Mouse (Mus musculus) midbrain, postnatal 0 days (tissue): ENCODE results near the gene Trappc3. TPM values are rescaled to one million over a fixed set of nuclear protein-coding genes. Genes with fewer than 3 reads are reported as not detected.

Experiments
- ATAC-seq: fragments of 200-750 bp; cut with Nextera tagmentation; 2 replicates; pipeline ENCODE4 v1.8.0; 2017; ENCODE audit warnings: moderate number of reproducible peaks, mild to moderate bottlenecking, moderate TSS enrichment, moderate library complexity; ENCODE audit not compliant: low FRiP score
- DNase-seq: peaks from one replicate; pipeline ENCODE4 v3.0.0-alpha.2; 2015; ENCODE audit warnings: low spot score
- H3K27ac ChIP-seq: fragments of 300-500 bp; sonication (generic); 2 replicates; pipeline ENCODE4 v1.5.1; 2014; ENCODE audit warnings: low read depth, mild to moderate bottlenecking, low read length, mixed read lengths
- H3K27me3 ChIP-seq: fragments of 300-500 bp; sonication (generic); 2 replicates; pipeline ENCODE4 v1.6.1; 2014; ENCODE audit warnings: low read length, control low read depth, mixed read lengths; ENCODE audit not compliant: insufficient read depth
- H3K36me3 ChIP-seq: fragments of 300-500 bp; sonication (generic); 2 replicates; pipeline ENCODE4 v1.6.1; 2014; ENCODE audit warnings: low read length, control low read depth, mixed read lengths; ENCODE audit not compliant: insufficient read depth
- H3K4me1 ChIP-seq: fragments of 300-500 bp; sonication (generic); 2 replicates; pipeline ENCODE4 v1.6.1; 2014; ENCODE audit warnings: mild to moderate bottlenecking, control low read depth, antibody characterized with exemption, low read length, mixed read lengths; ENCODE audit not compliant: insufficient read depth
- H3K4me2 ChIP-seq: fragments of 300-500 bp; sonication (generic); 2 replicates; pipeline ENCODE4 v1.6.1; 2014; ENCODE audit warnings: low read depth, mild to moderate bottlenecking, low read length, mixed read lengths; ENCODE audit not compliant: poor library complexity, severe bottlenecking
- H3K4me3 ChIP-seq: fragments of 300-500 bp; sonication (generic); 2 replicates; pipeline ENCODE4 v1.5.1; 2014; ENCODE audit warnings: low read depth, mild to moderate bottlenecking, low read length, moderate library complexity
- H3K9ac ChIP-seq: fragments of 300-500 bp; sonication (generic); replicated peaks from 2 replicates; pipeline ENCODE4 v1.6.1; 2014; ENCODE audit warnings: mild to moderate bottlenecking, low read length, moderate library complexity, mixed read lengths; ENCODE audit not compliant: poor library complexity, severe bottlenecking
- H3K9me3 ChIP-seq: fragments of 300-500 bp; sonication (generic); 2 replicates; pipeline ENCODE4 v1.6.1; 2016; ENCODE audit warnings: low read length, control low read depth
- CTCF ChIP-seq: IDR thresholded peaks from 2 replicates; pipeline ENCODE4 v1.5.1; 2016; ENCODE audit warnings: antibody characterized with exemption, mild to moderate bottlenecking
- WGBS: fragments of 180-500 bp; shearing (Covaris S2); extraction: QIAGEN DNeasy Blood & Tissue Kit; methylation state at CpG from one replicate; pipeline ENCODE4 v1.1.7; 2014; 5-methylcytosine and 5-hydroxymethylcytosine counted together
- polyA plus RNA-seq: library from polyadenylated mRNA; unstranded; fragments of >200 nt; fragmentation: Nextera tagmentation; extraction: Ambion mirVana; gene quantifications from 2 replicates; pipeline ENCODE4 v1.2.1, GENCODE M21; 2015
- total RNA-seq: library from RNA; depleted of rRNA; stranded (reverse); fragments of >200 nt; gene quantifications from 2 replicates; pipeline ENCODE4 v1.2.3, GENCODE M21; 2014

The Trappc3 gene
- total and polyA plus RNA-seq, 2 experiments from 2014 or later, result 121 to 186 TPM

DNA sequence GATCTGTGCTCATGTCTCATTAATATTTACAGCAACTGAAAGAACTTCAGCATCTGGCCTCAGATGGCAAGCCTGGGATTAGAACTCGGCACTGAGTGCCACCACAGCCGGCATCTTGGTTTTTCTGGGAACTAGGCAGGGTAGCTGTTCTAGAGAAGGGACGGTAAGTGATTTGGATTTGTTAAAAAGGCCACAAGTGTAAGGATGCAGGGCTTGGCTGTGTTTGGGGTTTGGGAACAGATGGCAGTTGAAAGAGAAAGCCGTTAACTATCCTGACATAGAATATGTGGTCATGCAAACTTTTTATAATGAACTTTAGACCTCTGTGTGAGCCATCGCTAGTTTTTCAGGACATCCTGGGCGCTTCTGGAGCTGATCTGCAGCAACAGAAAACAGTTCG, 450 bp upstream of the Trappc3 start:
- no peak for TF ChIP-seq CTCF
- WGBS, result 50% methylated on average over 7 of the region's 7 CpGs
- H3K9ac ChIP-seq, result no peak overlapping the region
- H3K27ac ChIP-seq, result no peak overlapping the region; the same call in 1 of the 2 replicates
- H3K4me1 ChIP-seq, result peaks cover 8% of the 10 kb centered on the region
- no peaks in the 10 kb centered on the region for H3K27me3 ChIP-seq
- H3K4me3 ChIP-seq, result no peak overlapping the region
- H3K4me2 ChIP-seq, result no peak overlapping the region
- DNase-seq (no peak), ATAC-seq (no peak)
- H3K9me3 ChIP-seq, result no peaks in the 10 kb centered on the region
- no peaks in the 10 kb centered on the region for H3K36me3 ChIP-seq

DNA sequence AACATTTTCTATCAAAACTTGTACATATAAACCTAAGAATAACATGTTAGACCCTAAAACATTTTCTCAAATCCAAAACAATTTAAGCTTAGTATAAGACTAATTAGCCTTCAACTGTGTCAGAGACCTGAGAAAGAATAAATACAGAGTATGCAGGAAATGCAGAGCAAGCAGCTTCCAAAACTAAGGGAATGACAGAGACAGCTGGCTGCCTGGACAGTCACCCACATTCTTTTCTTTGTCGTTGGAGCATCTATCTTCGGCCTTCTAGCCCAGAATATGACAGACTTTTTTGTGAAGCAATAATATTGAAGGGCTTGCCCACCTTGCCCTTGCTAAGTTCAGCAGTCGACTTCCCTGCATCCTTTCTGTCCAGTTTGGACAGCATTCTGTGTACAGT, 7.2 kb downstream of the Trappc3 start:
- Histone ChIP-seq H3K9me3 (no peaks in the 10 kb centered on the region), H3K4me3 (no peak overlapping the region), H3K36me3 (peaks cover 20% of the 10 kb centered on the region), H3K4me1 (no peaks in the 10 kb centered on the region), H3K27me3 (no peaks in the 10 kb centered on the region), H3K9ac (no peak overlapping the region), H3K4me2 (no peak overlapping the region), H3K27ac (no peak overlapping the region)
- 75% methylated on average over 3 of the region's 3 CpGs for WGBS
- DNase-seq, result no peak
- TF ChIP-seq CTCF, result no peak
- no peak for ATAC-seq

DNA sequence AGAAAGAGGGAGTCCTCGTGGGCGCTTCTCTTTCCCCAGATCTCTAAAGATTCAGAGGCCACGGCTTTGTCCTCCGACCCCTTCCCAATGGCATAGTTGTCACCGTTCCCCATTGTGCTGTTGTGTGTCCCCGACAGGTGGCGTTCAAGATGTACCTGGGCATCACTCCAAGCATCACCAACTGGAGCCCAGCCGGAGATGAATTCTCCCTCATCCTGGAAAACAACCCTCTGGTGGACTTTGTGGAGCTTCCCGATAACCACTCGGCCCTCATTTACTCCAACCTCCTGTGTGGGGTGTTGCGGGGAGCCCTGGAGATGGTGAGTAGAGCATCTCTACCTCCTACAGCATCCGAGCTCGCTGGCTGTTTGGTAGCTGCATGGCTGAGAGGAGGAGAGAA, 11.6 kb downstream of the Trappc3 start:
- Histone ChIP-seq H3K4me1 (no peaks in the 10 kb centered on the region), H3K9me3 (no peaks in the 10 kb centered on the region), H3K9ac (no peak overlapping the region), H3K27ac (no peak overlapping the region), H3K4me2 (no peak overlapping the region), H3K27me3 (no peaks in the 10 kb centered on the region), H3K36me3 (peaks cover 25% of the 10 kb centered on the region), H3K4me3 (no peak overlapping the region)
- 79% methylated on average over 13 of the region's 13 CpGs for WGBS
- DNase-seq (no peak), ATAC-seq (no peak)
- TF ChIP-seq CTCF, result no peak

DNA sequence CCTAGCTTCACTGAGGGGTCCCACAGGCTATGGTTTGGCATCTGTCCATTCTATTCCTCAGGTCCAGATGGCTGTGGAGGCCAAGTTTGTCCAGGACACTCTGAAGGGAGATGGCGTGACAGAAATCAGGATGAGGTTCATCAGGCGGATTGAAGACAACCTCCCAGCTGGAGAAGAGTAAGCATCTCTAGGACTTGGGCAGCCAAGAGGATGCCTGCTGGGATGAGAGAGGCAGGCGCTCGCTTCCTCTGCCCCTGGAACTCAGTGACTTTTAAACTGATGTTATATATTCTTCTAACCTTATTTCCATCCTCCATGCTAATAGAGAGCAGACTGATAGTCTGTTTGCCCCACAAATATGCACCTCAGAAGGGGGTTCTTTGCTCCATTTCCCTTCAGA, 13.0 kb downstream of the Trappc3 start:
- TF ChIP-seq CTCF, result no peak
- peaks cover 25% of the 10 kb centered on the region for H3K36me3 ChIP-seq
- H3K4me2 ChIP-seq, result no peak overlapping the region
- H3K27ac ChIP-seq, result no peak overlapping the region
- no peak overlapping the region for H3K9ac ChIP-seq
- no peaks in the 10 kb centered on the region for H3K9me3 ChIP-seq
- no peaks in the 10 kb centered on the region for H3K4me1 ChIP-seq
- 92% methylated on average over 4 of the region's 4 CpGs for WGBS
- ATAC-seq (no peak), DNase-seq (no peak)
- H3K27me3 ChIP-seq, result no peaks in the 10 kb centered on the region
- H3K4me3 ChIP-seq, result no peak overlapping the region

DNA sequence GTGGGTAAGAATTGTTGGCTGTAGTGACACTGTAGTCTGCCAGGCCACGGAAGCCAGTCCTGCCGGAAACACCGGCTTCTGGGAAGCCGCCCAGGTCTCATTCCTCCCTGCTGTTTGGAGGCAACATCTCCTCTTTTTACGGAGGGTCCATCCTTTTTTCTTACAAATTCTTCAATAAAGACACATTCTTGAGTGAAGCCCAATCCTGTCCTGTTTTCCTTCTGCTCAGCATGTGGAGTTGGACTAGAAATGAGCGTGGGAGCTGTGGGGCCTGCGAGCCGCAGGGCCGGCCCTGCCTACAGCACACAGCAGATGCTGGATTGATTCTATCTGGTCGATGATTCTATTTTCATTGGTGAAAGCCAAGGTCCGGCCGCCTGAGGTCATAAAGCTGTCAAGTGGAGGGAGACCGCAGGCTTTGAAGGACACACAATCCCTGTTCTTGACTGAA, 13.6 kb downstream of the Trappc3 start:
- DNase-seq (no peak), ATAC-seq (no peak)
- no peak overlapping the region for H3K4me2 ChIP-seq
- H3K9me3 ChIP-seq, result no peaks in the 10 kb centered on the region
- no peak overlapping the region for H3K27ac ChIP-seq
- H3K36me3 ChIP-seq, result peaks cover 25% of the 10 kb centered on the region
- no peak overlapping the region for H3K4me3 ChIP-seq
- TF ChIP-seq CTCF, result no peak
- no peak overlapping the region for H3K9ac ChIP-seq
- H3K27me3 ChIP-seq, result no peaks in the 10 kb centered on the region
- H3K4me1 ChIP-seq, result no peaks in the 10 kb centered on the region
- WGBS, result 81% methylated on average over 13 of the region's 13 CpGs

DNA sequence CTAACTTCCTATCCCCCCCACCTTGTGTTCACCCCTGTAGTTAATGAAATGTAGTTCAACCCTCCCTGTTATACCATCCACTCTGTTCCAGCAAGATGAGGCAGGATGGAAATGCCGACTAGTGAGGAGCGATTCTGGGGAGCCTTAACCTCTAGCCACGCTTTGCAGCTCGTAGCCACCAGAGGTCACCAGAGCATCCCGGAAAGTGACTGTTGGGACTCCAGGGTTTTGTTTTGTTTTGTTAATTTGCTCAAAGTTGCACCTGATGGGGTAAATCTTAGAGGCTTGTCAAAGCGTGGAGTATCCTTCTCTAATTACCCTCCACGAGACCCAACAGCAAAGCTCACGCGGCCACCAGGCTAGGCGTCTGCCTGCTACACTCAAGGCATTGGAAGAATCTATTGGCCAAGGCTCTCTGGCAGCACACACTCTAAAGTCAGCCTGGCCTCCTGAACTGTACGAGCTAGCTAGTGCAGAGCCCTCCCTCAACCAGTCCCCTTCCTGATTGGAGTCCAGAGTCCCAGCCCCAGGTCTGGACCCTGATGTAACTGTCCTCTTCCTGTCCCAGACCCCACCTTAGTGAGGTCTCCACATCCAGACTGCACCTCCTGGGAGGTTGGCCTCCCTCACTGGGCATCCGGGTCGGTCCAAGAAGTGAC, 15.9 kb downstream of the Trappc3 start:
- Histone ChIP-seq H3K36me3 (peaks cover 16% of the 10 kb centered on the region), H3K4me1 (no peaks in the 10 kb centered on the region), H3K27me3 (no peaks in the 10 kb centered on the region), H3K4me3 (no peak overlapping the region), H3K27ac (no peak overlapping the region), H3K9me3 (no peaks in the 10 kb centered on the region), H3K4me2 (no peak overlapping the region), H3K9ac (no peak overlapping the region)
- peak; percentile 73 for DNase-seq
- ATAC-seq, result peak; percentile 52; the same call in 1 of the 2 replicates
- WGBS, result 9% methylated on average over 13 of the region's 13 CpGs
- peak; percentile 83 for TF ChIP-seq CTCF
